Mouse (Mus musculus) A20 (cell line): ENCODE measurements around the gene Klf13.
A peak's percentile ranks its signal among the peaks of the same experiment; 100 is the strongest.

Experiments used
- DNase-seq: peaks from one replicate; pipeline ENCODE4 v3.0.0-alpha.2; 2011; ENCODE audit warnings: low read depth, low spot score

Gene Klf13

DNA sequence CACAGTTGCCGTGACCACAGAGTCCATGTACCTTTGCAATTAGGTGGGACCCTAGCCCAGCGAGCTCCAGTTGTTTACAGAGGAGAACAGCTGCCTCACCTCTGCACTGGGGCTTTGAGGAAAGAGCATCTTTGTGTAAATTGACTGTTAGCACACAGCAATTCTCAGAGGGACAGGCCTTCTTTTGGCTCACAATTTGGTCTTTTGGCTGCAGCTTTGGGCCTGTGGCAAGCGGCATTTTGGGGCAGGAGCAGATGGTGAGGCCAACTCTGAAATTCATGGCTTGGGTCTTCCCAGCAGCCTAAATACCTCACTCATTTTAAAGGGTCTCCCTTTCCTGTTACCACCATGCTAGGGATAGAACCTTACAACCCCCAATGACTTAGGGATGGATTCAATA is 10.5 kb upstream of the Klf13 start:
- DNase-seq: no peak

DNA sequence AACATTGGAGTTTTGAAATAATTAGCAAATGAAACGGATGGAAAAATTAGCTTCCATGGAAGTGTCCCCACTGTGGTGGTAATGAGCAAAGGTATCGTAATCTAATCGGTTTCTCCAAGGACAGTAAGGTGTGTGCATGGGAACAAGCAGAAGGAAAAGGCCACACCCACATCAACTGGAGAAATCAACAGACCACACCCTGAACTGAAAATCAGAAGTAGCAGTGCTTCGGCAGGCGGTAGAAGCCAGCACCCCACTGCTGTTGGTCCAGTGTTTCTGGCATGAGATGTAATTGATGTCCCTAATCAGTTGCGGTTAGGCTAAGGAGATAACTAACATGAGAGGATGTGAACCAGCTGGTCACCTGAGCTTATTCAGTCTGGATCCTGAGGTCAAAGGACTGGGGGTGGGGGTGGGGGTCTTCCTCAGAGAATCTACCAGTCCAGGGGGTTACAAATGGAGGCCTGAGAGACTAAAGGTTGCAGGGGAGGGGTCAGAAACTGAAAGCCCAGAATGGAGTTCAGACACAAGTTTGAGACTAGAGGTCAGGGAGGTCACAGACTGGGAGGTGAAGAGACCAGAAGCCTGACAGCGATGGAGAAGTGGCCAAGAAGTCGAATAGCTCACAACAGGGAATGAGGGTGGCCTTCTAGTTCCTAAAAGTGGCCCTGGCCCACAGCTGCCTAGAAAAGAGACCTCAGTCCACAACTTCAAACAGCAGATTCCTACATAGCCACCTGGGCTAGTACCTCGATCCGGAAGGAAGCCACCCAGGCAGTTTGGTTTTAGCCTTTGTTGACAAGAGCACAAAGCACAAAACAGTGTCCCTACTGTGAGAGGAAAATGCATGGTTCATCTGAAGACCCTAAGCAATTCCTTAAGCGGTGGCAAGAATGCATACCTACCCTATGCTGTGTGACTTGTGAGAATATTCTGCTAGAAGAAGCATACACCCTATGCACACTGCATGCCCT is 9.1 kb upstream of the Klf13 start:
- no peak for DNase-seq

DNA sequence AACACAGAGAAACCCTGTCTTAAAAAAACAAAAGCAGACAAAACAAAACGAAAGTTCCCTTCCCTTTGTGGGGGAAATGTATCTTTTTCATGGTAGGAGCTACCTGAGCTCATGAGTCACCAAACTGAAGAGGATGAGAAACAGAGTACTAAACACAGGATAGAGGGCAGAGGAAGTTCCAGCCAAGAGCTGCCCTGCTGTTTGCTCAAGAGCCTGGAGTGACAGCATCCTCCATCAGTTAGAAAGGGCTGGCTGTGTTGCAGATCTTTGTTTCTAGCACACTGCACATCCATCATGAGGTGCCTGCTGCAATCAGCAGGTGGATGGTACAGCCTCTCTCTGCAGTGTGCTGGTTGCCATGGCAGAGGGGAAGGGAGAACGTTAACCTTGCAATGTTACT is 5.2 kb upstream of the Klf13 start:
- DNase-seq: peak; percentile 29

DNA sequence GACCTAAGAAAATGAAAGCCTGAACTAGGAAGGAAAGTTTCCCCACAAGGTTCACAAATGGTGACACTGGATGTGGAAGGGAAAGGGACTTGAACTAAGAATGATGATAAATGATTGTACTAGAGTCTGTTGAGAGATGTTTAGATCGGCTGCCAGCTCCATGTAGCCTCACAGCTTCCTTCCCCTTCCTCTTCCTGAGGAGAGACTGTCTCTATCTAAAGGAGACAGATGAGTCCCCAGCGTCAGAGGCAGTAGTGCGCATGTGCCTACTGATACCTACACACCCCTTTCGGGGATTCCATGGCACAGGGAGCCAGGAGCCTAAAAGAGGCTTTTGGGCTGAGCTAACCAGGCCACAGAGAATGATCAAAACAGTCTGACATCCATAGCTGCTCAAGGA is 2.8 kb upstream of the Klf13 start:
- no peak for DNase-seq

DNA sequence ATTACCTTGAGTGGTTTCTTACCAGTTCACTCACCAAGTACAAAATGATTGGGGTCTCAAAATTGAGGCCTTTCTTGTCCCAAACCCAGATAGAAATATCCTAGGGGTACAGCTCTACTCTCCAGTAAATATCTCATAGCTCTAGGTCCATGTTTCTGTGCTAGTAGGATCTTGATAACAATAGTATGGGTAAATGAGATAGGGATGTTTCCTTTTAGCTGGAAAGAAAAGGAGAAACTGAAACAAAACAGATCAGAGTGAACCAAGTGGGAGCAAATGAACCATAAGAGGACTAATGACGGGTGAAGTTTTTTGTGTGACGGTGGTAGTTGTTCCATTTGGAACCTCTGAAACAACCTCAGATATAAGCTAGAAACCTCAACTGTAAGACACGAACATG is 2.3 kb upstream of the Klf13 start:
- DNase-seq: no peak

DNA sequence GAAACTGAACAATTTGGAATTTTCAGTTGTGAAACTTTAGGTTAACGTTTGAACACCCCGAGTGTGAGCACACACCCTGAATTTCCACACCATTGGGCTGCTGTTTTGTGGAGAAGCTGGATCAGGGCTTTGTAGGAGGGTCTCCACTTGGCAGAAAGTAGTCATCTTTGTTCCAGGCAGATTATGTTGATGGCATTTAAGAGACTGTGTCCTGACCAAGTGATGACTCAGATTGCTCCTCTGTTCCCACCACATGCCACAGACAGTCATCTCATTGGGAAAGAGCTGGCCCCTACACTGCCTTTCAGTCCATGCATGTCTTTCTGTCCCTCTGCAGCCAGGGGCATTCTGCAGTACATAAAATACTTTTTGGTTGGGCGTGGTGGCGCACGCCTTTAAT is 1.6 kb upstream of the Klf13 start:
- DNase-seq: no peak

DNA sequence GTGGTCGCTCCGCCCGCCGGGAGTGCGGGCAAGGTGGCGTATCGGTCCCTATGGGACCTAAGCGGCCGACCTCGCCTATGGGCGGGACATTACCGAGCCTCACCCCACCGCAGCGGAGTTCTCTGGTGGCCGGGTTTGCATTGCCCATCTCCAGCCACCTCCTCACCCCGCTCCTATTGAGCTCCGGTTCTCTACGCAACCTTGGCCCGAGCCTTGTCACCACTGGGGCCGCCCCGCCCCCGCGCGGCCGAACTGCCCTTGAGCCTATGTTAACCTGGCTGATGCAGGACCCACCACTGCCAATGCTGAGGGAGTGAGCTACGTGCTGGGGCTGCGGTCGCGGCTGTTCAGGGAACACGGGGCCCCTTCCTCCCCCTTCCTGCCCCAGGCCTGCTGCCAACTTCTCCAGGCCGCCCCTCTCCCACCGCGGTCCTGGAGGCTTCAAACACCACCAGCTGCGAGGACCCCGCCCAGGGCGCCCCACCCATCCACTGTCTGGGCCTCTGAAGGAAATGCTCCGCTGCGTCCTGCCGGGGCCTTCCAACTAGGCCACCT is 759 bp upstream of the Klf13 start:
- DNase-seq: peak; percentile 91

DNA sequence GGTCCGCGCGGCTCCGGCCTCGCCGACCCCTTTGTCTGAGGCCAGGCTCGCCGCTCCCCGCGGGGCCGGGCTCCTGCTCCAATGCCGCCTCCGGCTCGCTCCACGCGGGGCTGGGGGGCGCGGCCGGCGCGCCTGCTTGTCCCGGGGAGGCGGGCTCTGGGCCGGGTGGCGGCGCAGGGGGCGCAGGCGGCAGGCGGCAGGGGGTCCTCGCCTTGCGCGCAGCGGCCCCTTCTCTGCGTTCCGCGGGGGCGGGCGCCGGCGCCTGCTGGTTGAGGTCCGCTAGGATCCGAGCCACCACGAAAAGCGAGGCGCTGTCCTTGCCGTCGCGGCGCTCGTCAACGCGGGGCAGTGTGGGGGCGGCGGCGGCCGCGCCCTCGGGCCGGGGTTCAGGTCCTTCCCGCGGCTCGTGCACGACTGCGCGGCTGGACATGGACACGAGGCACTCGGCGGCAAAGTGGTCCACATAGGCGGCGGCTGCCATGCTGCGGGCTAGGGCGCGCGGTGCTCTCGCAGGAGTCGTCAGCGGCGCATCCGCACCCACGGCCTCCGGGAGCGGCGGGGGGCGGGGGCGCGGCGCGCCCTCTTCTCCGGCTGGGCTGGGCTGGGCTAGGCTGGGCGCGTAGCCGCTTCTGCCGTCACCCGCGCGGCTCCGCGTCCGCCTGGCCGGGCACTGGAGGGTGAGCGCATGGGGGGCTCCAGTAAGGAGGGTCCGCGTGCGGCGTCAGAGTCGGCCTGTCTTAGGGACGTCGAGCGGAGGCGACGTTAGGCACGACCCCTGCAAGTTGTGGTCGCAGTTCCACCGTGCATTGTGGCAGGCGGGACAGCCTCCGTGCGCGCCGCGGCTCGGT is 425 bp downstream of the Klf13 start:
- no peak for DNase-seq

DNA sequence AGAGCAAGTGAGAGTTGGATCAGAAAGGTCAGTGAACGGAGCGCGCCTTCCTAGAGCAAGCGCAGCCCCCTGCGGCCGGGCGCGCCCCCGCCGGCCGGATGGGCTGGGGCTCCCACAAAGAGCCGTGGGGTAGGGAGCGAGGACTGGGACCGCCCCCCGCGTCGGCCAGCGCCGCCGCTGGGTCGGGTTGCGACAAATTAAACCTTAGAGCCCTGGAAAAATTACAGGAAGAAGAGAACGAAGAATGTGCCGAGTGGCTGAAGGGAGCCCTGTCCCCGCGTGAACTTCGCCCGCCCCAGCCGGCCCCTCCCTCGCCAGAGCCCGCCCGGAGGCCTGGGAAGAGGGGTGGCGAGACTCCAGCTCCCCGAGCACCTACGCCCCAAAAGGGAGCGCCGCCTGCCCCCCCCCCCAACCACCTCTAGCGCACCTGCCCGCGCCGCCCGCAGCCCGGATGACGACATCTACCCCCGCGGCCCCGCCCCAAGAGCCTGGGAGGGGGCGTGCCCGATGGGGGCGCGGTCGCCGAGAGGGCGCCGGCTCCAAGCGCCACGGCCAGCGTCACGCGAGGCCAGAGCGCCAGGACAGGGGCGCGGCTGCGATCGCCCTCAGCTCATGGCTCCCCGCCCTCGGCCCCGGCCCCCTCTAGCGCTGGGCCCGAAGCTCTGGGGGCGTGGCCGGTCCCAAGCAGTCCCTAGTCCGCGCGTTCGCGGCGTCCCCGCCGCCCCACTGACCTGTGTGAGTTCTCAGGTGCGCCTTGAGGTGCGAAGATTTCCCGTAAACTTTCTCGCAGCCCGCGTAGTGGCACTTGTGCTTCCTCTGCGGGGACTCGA is 1.3 kb downstream of the Klf13 start:
- DNase-seq: peak; percentile 92

DNA sequence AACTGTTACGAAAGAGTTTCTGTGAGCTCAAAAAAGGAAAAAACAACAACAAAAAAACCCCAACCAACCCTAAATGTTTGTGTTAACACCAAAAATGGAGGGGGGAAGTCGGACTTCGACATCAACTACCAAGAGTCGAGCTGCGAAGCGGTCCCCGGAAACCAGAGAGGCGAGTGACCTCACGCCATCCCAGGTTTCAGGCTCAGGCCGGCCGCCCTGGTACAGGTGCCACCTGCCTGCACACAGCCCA is 1.8 kb downstream of the Klf13 start:
- DNase-seq: no peak

DNA sequence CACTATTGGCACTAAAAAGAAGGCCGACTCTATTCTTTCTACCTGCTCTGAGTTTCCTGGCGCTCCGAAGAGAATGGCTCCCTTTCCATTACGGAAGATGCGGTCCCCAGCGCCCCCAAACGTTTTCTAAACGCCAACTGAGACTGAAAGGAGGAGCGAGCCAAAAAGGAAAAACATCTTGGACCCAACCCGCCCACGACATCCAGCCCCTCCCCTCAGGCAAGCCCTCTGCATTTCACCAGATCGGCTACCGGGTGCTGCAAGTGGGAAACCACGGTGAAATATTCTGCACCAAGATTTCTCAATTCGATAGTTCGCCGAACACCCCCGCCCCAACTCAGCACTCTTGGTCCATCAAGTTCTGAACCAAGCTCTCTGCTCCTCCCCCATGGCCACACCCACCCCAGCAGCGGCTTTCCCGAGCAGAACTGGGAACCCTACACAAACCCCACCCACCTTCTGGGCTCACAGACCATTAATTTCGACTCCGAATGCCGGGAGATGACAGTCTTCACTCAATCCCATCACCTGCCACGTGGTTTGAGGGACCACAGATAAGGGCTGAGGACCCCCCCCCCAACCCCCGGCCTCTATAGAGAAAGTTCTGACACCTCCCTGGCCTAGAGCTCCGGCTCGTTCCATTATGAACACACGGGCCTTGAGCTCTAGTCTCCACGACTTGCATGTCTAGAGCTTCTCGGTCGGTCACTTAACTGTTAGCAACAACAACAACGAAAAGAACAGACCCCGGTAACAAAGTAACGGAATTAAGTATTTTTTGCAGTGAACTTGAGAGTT is 2.3 kb downstream of the Klf13 start:
- DNase-seq: peak; percentile 81

DNA sequence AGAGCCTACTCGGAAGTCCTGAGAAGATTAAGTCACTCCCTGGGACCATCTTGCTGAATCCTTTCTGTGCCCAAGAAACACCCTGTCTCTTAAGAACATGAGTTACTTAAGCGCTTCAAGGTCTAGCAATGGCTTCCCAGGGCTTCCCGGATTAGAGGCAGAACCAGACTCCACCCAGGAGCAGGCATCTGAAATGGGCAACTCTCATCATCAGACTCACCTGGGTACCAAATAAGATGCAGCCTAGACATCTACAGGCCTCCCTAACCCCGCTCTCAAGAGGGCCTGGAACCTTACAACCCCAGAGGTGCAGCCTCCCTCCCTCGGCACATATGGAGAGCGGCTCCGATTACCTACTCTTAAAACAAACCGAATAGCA is 2.9 kb downstream of the Klf13 start:
- DNase-seq: no peak

DNA sequence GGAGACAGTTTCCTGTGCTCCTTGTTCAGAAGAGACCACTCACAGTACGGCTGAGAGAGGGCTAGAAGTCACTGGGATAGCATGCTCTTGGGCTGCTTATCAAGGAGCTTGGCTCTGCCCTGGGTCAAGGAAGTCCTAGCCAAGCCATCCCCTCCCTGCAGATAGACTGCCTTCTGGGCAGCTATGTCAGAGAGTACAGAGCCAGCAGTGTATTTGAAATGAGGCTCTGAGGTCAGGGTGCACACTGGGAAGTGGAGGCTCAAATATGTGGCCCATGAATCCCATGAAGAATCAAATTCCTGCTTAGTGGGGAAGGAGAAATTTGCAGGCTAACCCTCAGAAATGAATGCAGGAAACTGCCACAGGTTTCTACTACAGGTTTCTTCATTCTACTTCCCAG is 4.2 kb downstream of the Klf13 start:
- no peak for DNase-seq

DNA sequence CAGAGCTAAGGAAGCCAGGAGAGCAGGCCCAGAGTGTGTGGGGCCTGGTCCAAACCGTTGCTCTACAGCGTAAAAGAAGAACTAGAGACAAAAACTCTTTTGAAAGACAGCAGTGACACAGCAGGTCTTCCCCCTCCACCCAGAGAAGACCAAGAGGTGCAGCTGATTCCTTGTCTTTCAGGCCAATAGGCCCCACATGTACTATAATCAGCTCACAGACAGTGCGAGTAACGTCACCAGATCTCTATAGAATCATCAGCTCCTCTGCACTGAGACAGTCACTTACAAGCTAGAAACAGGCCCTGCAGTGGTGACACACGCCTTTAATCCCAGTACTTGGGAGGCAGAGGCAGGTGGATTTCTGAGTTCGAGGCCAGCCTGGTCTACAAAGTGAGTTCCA is 4.8 kb downstream of the Klf13 start:
- no peak for DNase-seq

DNA sequence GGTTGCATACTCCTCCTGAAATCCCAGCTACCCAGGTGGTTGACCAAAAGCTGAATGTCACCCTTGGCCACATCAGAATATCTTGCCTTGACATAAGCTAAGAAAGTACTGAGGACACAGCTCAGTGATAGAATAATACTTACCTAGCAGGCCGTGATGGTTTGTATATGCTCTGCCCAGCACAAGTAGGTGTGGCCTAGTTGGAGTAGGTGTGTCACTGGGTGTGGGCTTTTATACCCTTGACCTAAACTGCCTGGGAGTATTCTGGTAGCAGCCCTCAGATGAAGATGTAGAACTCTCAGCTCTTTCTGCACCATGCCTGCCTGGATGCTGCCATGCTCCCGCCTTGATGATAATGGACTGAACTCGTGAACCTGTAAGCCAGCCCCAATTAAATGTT is 6.3 kb downstream of the Klf13 start:
- no peak for DNase-seq

DNA sequence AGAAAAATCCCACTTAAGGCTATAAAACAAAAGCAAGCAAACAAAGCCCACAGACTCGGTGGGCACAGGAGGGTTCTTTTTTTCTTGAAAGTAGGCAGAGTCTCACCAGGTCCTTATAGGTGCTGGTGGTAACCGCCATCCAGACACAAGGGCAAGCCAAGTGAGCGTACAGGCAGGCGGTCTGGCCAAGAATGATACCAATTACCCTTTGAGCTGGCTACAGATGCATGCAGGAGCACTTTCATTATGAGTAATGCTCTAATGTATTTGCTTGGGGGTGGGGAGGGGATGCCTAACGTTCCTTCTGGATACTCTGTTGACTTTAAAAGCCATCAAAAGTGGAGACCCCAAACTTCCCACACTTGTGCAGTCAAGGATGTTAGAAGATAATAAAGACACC is 7.9 kb downstream of the Klf13 start:
- peak; percentile 54 for DNase-seq

DNA sequence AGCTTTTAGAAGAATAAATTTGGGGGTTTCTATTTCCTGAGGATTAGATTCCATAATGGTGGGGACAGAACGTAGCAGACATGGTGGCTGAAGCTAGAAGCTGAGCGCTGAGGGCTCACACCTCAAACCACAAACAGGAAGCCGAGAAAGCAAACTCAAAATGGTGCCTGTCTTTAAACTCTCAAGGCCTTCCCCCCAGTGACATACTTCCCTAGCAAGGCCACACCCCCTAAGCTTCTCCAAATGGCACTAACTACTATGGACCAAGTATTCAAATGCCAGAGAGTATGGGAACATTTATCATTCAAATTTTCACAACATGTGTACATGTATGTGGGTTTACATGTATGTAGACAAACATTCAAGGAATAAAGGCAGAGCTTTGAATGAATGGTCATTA is 8.6 kb downstream of the Klf13 start:
- peak; percentile 43 for DNase-seq

DNA sequence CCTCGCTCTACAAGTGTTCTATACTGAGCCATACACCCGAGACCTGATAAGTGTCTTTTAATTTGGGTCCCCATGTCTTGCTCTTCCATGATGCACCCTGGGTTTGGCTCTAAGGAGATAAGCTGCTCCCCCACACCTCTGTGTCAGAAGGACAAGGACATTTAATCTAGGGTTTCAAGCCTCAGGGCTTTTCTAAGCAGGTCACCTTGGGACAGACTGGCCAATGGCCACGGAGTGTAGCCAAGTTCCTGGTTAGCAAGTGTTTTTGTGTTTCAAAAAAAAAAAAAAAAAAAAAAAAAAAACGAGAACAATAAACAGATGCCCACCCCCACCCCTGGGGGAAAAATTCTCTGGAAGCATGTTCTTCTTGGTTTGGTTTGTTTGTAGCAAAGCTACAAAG is 9.6 kb downstream of the Klf13 start:
- DNase-seq: no peak

DNA sequence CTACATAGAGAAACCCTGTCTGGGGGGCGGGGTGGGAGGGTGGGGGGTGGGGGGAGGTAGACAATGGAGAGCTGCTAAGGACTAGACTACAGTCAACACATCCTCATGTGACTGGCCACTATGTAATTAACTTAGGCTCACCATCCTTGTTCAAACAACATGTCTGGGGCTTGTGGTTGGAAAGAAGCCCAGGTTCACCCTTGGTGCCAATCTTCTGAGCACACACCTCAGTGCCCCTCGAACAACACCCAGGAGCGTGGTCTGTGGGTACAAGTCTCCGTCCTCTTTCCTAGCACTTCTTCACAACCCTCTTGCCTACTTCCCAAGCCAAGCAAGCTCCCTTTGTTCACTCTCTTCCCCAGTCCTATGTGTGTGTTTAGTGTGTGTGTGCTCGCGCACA is 11.6 kb downstream of the Klf13 start:
- no peak for DNase-seq

DNA sequence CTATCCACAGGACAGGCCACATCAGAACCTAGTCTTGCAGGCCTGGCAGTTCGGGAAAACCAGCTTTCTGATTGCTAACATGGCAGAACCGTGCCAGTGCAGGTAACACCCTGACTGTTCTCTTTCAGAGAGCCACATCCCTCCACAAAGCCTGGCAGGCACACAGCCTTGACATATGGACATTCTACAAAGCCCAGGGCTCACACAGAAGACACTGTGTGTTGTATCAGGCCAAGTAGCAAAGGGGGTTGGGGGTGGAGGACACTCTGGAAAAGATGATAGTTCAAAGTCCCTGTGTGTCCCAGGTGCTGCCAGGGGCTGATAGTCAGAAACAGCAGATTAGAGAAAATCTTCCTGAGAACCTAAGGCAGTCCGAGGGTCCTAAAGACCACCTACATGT is 12.2 kb downstream of the Klf13 start:
- no peak for DNase-seq
